Mouse (Mus musculus): ENCODE results near the gene Smyd3. TPM values are rescaled to one million over a fixed set of nuclear protein-coding genes. Genes with fewer than 3 reads are reported as not detected.

Gene Smyd3
- total RNA-seq, 2 experiments from 2014 or later, result 4.3 to 5.1 TPM

DNA sequence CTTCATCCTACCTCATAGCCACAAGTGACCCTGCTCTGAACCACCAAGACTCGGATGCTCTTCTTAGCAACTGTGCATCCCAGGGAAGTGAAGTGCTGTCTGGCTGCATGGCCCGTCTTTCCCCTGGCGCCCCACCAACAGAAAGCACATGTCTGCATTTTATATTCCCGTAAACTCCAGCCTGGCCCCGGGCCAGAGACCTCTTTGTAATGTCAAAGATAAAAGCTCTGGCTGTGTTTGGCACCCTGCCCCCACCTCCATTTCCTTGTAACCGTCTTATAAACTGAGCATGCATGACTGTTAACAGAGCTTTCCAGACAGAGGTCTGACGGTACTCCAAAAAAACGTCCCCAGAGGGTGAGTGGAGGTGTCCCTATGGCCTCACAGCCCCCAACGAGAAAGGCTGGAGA is 456.1 kb downstream of the Smyd3 start:
- intact Hi-C loops (cut with DNase I; ENCODE audit: low total_unique reads), result no loop called here
- peak; percentile 53 for DNase-seq

DNA sequence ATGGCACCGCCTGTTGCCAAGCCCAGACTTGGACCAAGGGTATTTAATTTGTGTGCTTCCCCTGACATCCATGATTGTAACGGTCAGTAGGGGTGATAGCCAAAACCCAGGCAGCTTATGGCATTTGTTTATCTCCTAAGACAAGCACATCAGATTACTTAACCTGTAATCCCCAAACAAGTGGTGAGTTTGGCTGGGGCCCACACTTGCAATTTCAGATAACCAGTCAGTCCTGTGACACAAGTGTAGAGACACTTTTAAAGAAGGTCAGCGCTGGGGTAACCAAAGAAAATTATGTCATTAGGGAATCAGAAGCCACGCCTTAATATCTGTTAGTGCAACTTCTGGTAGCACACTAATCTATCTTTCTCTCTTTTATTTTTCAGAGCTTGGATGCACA is 456.8 kb downstream of the Smyd3 start:
- DNase-seq, result no peak
- intact Hi-C loops (cut with DNase I; ENCODE audit: low total_unique reads), result no loop called here

DNA sequence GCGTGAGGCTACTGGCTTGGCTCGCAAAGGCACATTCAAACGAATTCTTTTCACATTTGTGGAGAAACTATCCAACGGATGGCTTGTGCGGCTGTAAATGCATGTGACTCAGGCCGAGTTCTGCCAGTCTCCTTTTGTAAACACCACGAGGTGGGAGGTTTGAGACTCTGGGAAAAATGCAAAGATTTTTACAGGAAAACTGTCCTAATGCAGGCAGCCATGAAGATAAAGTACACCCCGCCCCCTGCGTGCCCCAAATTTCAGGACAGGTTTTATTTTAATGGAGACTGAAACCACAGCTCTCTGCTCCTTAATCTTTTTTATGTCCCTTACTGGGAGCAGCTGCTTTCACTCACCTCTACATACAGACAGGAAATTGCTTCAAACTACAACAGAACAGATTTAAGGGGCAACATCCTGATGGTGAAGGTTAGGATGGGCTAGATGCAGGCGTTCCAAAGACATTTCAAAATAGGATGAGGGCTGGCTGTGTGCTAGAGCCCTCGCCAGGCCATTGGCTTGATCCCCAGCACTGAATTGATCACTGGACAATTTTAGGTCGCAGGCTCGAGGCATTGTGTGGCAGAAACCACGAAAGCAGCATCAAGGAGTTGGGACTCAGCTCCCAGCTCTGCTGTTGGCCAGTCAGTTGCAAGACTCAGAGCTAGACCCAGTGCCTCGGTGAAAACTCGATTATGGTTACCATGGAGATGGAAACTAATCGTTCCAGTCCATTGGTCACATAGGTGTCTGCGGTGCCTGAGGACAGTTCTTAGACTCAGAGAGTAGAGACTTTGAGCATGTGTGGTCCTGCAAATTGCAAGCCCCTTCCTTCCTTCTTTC is 457.5 kb downstream of the Smyd3 start:
- DNase-seq, result no peak
- intact Hi-C loops (cut with DNase I; ENCODE audit: low total_unique reads), result no loop called here

DNA sequence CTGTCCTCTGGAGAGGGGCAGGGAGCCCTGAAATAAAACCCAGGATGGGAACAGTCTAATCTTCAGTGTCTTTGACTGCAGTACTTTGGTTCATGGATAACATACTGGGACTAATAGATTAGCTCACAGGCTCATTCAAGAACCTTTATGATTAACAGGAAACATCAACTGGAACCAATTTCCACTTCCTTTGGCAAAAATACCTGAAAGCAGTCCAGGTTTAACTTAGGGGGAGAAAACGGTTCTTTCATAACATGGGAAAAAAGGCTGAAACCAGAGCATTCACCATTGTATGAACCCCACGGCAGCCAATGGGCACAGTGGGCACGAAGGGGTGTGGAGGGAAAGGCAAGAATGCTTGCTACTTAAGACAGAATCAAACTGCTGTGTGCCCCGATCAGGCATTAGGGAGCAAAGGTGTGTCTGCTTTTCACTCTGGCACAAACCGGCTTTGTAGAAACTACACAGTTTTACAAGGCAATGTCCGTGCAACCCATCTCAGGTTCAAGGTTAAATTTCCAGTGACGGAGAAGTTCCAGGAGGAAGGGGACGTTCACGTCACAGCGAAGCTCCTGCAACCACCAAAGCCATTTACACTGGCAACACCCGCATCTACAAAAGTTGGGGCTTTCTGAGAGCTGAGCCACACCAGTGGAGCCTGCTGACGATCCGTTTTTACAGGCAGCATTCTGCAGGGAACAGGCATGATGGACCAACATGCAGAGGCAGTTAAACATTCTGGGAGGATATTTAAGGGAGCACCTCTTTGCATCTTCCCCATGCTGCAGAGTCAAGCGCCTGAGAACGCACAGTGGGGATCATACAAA is 458.3 kb downstream of the Smyd3 start:
- intact Hi-C loops (cut with DNase I; ENCODE audit: low total_unique reads), result no loop called here
- DNase-seq, result no peak

DNA sequence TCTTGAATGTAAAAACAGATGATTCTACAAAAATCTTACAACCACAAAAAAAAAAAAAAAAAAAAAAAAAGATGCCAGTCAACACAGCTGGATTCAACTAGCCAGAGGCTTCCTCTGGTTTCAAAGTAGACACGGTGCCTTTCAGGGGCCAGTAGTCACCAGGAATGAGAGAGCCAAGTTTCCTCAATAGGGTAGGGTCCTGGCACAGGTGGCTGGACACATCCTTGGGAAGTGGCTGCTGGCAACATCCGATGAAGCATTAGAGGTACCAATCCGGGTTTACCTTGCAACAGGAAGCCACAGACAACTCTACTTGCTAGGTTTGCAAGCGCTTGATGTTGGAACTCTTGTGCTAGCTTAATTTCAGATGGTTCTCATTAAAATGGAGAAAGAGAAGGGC is 459.2 kb downstream of the Smyd3 start:
- DNase-seq, result no peak
- intact Hi-C loops (cut with DNase I; ENCODE audit: low total_unique reads), result no loop called here

DNA sequence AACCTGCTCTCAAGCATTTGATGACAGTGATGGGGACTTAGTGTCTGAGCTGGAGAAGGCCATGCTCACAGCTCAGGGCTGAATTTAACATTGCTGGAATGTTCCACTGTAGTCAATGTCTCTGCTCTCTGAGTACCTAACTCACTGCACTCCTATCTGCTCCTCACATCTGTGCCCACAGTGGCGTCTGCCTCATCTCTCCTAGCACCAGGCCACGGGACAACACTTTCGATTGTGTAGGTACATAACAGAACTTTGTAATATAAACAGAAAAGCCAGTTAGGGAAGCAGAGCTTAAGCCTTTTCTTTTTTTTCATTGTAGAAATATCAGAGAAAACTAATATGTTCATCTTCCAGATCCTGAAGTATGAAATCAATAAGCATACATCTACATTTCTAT is 462.1 kb downstream of the Smyd3 start:
- intact Hi-C loops (cut with DNase I; ENCODE audit: low total_unique reads), result no loop called here
- DNase-seq, result no peak

DNA sequence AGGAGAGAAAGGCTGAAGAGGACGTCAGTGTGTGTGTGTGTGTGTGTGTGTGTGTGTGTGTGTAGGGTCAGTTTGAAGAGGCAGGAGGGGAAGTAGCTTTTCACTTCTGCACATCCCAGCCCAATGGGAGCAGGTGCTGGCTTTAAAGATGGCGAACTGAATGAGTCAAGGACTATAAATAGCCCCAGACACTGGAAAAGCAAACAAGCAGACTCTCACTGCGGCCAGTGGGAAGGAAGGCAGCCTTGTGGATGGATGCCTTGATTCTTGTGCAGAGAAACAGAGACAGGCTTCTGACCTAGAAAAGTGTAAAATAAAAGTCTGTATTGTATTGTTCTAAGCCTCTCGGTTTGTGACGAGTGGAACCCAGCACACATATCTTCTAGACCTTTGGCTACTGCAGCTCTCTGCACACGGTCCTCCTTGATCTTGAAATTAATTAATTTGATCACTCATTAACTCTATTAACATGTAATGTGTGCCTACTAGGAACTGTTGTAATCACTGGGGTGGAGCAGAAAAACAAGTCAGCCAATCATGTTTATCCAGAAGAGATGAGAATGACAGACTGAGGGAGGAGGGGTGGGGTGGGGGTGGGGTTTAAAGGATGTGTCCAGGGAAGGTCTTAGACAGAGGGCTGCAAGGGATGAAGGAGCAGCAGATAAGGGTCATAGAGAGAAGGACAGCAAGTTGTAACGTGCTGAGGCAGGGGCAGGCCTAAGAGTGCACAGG is 463.3 kb downstream of the Smyd3 start:
- intact Hi-C loops (cut with DNase I; ENCODE audit: low total_unique reads), result no loop called here
- DNase-seq, result no peak

DNA sequence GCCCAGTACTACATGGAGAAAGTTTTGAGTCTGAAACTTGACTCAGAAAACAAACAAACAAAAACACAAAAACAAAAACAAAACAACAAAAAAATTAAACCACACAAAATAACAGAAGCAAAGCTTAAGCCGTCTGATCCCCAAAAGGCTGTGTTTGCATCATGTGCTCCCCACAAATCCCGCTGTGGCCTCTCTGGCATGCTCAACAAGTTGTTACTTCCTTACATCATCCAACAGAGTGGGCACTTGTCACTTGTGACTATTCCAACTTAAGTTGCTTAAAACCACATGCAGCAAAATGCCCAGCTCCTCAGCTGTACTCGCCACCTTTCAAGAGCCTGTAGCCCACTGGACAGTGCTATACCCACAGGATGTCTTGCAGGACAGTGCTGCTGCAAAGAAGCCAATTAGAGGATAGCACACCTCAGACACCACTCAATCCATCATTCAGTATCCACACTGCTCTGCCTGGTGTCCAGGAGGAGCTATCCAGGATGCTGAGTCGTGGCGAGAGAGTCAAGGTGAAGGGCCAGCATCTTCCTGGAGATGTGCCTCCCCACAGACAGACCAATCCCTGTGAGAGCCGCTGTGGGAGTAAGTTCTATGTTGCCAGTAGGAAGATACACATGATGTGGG is 465.2 kb downstream of the Smyd3 start:
- intact Hi-C loops (cut with DNase I; ENCODE audit: low total_unique reads), result no loop called here
- no peak for DNase-seq

DNA sequence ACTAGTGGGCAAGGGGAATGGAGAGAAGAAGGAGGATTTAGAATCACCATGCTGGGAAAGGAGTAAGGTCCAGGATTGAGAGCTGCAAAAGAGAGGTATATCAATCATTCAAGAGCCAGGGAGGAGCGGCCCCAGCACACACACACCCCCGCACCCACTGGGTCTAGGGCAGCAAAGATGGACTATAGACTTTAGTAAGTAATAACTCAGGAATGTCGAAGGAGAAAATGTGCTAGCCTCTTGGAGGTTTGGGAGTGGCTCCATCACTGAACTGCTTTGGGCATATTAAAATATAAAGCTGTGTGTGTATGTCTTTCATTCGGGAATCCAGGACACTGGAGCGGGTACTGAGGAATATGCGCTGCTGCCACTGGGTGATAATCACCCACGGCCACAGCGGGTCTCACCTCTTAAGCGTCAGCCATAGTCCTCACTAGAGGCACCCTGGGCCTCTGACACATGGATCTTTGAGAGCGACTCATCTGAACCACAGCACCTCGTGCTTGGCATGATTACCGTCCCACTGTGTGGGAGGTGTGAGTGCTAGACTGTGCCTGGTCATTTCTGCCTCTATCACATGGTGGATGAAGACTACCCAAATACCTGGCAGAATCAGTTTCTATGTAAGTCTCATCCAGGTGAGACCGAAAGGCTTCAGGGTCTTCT is 469.8 kb downstream of the Smyd3 start:
- DNase-seq, result no peak
- intact Hi-C loops (cut with DNase I; ENCODE audit: low total_unique reads), result no loop called here

DNA sequence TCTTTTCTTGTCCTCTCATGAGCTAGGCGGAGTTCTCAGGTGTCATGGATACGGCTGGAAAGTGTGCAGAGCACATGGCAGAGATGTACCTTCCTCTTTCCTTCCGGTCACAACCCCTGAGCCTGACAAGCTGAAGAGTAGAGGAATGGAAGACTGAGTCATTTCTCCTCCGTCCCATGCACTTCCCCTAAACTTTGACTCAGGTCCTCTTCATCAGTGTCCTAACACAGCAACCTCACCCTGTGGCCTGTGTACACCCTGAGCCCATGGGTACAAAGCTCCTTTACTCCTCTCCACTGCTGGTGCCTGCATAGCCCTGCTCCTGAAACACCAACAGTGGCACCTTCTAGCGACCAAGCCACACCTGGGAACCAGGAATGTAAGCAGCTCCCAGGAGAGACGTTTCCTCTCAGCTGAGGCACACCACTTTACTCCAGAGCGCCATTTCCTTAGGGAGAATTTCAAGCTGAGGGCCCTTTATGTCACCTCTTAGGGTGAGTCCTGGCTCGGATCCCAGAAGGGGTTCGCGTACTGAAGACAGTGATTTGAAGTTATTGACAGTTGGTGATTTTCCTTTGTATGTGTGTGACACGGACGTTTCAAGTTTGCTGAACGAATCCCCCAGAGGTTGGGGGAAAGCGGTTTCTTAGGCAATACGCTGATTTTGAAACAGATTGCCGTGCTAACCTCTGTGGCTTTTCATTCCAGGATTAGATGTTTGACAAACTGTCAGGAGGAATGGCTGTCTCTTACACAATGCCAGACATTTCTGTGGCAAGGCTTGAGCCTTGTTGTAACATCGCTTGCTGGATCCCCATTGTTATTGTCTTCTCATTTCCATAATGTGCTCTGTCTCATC is 471.8 kb downstream of the Smyd3 start:
- DNase-seq, result no peak
- intact Hi-C loops (cut with DNase I; ENCODE audit: low total_unique reads), result no loop called here

DNA sequence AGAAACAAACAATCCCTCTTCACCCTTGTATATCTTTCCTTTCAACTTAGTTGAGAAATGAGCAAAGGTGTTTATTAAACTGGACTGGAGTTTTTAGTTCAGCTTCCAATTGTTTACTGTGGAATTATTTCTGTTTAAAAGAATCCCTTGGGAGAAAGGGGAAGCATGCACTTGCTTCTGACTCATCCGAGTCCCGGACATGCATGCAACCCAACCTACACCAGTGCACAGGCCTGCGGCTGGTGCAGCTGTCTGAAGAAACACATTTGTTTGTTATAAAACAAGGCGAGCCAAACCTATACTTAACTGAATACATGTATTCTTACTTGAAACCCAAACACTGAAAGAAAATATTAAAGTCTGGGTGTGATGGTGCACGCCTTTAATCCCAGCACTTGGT is 473.7 kb downstream of the Smyd3 start:
- no peak for DNase-seq
- intact Hi-C loops (cut with DNase I; ENCODE audit: low total_unique reads), result no loop called here

DNA sequence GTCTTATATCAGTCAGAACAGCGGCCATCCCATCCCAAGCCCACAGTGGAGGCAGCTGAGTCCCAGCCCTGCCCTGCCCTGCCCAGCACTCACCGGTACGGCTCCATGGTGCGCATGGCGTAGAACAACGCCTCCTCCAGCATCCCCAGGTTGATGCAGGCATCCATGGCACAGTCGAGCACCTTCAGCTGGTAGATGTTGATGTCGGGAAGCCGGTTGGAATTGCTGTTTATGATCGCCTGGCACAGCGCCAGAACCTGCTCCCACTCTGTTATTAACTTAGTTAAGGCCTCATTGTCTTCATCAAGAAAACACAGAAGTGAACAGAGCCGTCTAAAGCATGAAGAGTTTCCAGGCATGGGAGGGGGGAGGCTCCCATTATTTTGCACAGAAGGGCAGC is 474.2 kb downstream of the Smyd3 start:
- intact Hi-C loops (cut with DNase I; ENCODE audit: low total_unique reads), result no loop called here
- DNase-seq, result no peak

DNA sequence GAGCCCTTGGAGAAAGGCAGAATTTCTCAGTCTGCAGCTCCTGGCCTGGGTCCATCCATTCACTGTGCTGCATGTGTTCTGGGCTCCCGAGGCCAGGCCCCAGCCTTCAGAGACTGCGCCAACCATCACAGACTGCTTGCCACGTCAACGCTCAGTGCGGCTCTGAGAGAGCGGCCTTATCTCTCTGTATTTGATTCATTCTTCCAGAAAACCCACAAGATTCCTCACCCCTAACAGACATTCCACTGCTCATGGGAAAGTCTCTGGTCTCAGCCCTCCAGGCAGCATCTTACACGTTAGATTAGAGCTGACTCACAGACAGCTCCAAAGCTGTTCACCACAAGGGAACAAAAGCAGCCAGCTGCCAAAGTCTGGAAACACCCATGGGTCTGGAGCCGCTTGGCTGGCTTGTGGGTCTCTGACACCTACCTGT is 475.9 kb downstream of the Smyd3 start:
- intact Hi-C loops (cut with DNase I; ENCODE audit: low total_unique reads), result no loop called here
- DNase-seq, result no peak

DNA sequence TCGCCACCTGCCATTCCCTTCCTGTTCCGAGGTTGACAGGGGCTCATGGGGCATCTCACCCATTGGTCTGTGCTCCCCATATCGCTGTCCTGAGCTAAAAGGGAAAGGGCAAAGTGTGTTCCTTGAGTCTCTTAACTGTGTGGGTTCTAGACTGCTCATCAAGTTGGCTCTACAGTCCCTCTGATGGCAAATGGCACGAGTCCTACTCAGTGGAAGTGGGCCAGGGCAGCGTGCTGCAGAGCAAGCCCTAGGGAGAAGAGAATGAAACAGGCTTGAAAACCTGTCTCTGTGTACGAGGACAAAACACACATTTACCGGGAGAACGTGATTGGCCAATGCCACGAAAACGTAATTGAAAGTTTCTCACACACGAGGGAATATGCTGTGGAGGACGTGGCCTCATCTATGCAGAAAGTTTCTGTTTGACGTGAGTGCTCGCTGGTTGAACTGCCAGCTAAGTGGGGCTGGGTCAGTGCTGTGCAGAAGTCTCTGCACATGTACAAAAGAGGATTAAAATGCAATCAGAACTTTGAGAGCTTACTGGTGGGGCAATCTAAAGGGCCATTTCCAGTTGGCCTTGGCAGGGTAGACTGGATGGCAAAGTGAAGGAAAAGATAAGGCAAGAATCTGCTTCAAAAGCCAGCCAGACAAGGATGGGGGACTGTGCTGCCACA is 476.5 kb downstream of the Smyd3 start:
- intact Hi-C loops (cut with DNase I; ENCODE audit: low total_unique reads), result no loop called here
- no peak for DNase-seq

DNA sequence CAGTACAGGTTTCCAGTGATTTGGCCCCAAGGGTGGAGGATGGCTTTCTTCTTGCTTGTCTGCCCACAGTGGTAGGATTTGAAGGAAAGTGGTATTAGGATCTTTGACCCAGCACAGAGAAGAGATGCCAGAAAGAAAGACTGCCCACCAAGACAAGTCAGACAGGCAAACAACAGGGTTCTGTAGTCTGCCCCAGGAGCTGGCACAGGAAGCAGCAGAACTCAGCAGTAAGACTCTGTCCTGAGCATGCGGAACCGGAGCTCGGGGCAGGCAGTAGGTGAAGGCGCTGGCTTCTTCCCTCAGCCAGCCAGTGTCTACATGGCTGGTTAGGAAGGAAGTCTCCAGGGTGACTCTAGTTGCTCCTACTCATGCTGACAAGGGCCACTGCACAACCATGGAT is 479.0 kb downstream of the Smyd3 start:
- no peak for DNase-seq
- intact Hi-C loops (cut with DNase I; ENCODE audit: low total_unique reads), result no loop called here

DNA sequence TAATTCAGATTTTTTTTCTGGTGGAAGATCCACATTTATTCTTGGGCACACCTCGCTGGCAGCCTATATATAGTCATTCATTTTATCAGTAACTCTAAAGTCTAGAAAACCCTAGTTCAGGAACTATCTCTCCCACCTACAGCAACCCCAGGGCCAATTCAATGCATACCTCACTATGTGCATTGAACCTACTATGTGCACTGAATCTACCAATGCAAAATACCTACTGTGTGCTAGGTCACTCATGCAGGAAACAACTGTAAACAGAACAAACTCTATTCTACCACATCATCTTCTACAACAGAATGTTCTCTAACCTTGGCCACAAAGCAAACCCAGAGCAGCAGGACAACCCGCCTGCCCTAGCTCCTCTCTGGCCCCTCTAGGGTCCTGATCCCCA is 484.9 kb downstream of the Smyd3 start:
- DNase-seq, result no peak
- intact Hi-C loops (cut with DNase I; ENCODE audit: low total_unique reads), result no loop called here

DNA sequence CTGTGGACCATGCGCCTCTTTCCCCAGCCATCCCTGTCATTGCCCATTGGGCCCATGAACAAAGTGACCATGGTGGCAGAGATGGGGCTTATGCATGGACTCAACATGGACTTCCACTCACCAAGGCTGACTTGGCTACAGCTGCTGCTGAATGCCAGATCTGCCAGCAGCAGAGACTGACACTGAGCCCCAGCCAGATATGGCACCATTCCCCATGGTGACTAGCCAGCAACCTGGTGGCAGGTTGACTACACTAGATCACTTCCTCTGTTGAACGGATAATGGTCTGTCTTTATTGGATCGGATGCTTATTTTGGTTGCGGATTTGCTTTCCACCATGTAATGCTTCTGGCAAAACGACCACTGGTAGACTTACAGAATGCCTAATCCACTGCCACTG is 486.3 kb downstream of the Smyd3 start:
- DNase-seq, result no peak
- intact Hi-C loops (cut with DNase I; ENCODE audit: low total_unique reads), result no loop called here

DNA sequence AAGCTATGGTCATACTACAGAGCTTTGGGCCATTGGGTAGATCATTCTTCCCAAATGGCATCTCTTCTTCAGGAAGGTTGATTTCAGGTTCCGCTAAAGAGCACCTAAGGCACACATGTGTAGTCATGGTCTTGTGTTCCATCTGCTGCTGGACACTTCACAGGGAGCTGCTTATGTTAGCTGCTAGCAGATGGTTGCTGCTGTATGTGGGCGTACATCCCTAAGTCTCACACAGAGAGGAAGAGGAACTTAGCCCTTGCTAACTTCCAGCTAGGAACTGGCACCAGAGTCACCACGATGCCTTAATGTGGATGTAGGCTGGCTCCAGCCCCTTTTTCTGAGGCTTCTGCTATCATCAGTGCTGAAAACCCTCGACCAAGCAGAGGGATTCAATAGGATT is 491.2 kb downstream of the Smyd3 start:
- intact Hi-C loops (cut with DNase I; ENCODE audit: low total_unique reads), result no loop called here
- DNase-seq, result no peak
